Mouse (Mus musculus) cerebellum, adult 9-11 months (tissue): ENCODE data around the gene Pou2f2.
A peak's percentile ranks its signal among the peaks of the same experiment; 100 is the strongest.

Experiments used
- DNase-seq: peaks from one replicate; pipeline ENCODE4 v3.0.0; 2022

The Pou2f2 gene

GRCm38 (mm10) chr7:25141761-25142160, 37.8 kb downstream of the Pou2f2 start:
- no peak for DNase-seq

GRCm38 (mm10) chr7:25137553-25137952, 42.0 kb downstream of the Pou2f2 start:
- DNase-seq, result no peak

DNA sequence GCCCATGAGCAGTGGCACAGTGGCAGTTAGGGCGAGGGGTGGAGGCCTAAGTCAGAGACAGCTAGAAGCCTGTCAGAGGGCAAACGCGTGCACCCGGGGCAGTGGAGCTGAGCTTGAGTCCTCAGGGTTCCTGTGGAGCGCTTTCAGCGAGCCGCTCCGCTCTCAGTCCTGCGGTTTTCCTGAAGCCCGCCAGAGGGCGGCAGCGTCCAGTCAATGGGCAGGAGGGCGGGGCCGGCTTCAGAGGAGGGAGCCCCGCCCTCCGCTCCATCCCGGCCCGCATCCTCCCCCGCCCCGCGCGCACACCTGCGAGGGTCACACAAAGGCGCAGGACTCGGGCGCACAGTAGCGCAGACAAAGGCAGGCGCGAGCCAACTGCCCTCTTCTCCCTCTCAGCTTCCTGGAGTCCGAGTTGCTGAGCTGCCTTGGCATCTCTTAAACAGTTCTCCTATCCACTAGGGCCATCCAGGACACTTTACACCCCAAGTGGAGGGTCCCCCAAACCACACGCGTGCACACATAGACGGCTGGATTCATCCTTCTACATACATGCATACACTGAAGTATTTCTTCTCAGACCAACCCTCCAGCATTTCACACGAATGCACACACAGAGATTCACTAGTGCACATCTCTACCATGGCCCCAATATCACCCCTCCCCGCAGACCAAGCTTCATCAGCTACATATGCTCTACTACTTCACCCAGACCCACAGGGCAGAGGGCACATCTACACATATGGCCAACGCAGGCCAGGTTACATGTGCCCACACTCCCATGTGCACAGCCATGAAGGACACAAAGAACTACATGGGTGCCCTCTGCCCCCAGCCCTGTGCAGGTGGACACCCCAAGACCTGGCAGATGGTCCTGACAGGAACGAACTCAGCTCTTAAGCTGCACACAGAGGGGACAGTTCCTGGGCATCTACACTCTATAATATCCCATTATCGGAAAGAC, 46.2 kb downstream of the Pou2f2 start:
- DNase-seq, result peak; percentile 83

DNA sequence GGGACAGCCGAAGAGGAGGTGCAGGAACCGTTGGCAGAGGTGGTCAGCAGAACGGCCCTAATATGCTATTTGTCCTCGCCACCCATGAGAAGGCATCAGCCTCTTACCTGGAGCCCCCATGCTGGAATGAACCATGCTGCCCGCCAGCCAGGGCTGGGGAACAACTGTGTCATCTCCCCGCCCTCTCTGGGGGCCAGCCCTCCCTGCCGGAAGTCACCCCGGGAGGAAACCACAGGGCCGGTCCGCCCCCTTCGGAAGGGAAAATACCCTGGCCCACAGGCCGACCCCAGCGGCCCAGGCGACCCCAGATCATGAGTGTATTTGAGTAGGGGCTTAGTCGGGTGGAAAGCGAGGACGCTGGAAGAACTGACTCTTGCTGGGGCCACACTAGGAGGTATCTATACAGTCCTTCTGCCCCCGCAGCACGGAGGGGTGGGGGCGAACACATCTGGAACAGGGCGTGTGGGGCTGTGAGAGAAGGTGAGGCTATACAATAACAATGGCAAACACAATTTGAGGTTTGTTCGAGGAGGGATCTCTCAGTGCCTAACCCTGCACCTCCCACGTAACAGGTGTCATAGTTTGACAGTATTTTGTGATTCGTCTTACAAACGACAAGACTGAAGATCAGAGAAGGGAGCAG, 47.1 kb downstream of the Pou2f2 start:
- DNase-seq, result no peak

DNA sequence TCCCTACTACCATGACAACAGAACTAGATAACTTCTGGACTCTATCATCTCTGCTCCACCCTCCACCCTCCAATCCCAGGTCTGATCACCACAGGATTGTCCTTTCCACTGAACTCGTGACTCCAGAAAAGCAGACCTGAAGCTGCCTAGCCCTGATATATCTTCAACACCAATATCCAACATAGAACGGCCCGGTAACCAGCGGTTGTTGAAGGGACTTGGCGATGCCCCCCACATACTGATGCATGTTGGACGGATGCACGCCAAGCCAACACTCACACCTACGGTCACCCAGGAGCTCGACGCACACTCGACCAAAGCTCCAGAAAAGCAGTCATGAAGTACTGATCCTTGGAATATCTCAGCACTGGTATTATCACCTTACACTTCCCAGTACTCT, 48.3 kb downstream of the Pou2f2 start:
- no peak for DNase-seq

DNA sequence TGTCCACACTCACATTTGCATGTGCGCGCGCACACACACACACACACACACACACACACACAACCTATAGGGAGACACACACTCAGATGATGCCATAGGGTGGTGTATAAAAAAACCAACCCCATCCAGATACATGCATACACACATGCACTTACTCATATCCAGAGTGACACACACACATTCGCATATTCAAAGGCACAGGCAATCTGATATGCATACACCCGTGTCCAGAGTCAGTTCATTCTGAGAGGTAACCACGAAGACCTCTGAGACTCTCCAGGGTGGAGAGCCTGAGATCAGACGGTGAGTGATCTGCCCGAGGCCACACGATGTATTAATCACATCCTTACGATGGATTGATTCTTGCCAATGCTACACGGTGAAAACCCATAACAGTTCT, 49.0 kb downstream of the Pou2f2 start:
- no peak for DNase-seq

DNA sequence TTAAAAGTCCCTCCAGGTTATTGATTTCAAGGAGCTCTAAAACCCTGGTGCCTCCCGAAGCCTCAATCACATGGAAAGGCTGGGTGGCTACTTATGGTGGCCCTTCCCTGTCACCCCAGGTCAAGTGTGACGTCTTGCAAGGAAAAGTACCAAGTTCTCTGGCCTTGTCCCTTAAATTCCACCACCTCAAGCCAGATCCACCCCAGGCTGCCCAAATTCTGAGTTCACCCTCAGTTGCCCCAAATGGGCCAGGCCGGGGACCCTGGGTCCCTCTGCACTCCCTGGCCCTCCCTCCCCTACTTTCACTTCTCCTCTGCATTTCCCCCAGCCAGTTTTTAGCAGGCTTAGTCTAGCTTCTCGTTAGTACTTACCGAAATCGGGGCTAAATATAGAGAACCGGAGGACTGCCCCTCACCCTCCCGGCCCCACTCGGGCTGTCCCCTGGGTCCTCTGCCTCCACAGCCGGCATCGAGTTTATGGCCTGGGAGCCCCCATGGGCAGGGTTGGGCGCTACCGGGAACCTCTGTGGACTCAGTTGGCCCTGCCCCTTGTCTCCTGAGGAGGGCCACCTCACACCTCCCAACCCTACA, 50.0 kb downstream of the Pou2f2 start:
- no peak for DNase-seq

- no peak for DNase-seq
These were observed 51.6 kb downstream of the Pou2f2 start for GRCm38 (mm10) chr7:25127971-25128370.

DNA sequence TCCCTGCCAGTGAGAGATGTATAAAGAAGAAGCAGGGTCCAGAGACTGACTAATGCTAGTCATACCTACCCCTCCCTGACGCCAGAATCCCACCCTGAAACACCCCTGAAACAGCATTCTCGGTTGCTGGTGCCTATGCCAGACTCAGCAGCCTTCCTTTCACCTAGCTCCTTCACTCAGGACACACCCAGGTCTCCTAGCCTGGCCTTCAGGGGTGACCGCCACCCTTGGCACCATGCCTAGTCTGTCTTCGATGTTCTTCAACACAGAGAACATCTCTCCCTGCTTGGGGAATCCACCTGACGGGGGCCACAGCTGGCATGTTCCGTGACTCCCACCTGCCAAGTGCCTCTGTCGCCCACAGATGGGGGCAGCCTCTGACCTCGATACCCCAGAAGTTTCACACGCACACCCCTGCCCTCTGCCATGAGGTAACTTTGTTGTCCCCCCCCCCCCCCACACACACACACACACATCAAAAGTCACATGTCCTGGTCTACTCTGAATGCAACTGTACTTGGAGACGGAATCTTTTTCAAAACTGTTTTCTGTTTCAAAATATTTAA, 53.7 kb downstream of the Pou2f2 start:
- DNase-seq, result no peak

DNA sequence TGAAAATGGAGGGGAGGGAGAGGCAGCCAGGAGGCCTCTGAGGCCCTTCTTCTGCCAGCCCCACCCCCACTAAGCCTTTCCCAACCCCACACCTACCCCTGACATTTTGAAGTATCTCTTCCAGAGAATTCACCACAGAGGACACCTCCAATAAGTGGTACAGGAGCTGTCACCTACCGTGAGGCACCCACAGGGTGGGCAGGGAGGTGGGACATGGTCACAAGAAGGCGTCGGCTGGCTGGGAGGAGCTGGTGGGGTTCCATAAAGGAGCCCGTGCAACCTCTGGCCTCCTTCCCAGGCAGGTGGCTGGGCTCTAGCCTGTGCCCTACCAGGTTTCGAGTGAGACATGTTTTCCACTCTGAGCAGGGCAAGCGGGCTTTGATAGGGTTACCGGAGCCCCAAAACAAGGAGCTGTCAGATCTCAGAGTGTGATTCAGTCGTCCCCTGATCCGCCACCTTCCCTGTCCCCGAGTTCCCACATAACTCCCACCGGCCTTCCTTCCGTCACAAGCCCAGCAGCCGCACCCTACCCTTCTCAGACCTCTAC, 58.2 kb downstream of the Pou2f2 start:
- no peak for DNase-seq

GRCm38 (mm10) chr7:25120061-25120834, 59.3 kb downstream of the Pou2f2 start:
- no peak for DNase-seq

- no peak for DNase-seq
These were observed 66.4 kb downstream of the Pou2f2 start for GRCm38 (mm10) chr7:25112956-25113603.

GRCm38 (mm10) chr7:25112178-25112955, 67.2 kb downstream of the Pou2f2 start:
- DNase-seq, result peak; percentile 74

DNA sequence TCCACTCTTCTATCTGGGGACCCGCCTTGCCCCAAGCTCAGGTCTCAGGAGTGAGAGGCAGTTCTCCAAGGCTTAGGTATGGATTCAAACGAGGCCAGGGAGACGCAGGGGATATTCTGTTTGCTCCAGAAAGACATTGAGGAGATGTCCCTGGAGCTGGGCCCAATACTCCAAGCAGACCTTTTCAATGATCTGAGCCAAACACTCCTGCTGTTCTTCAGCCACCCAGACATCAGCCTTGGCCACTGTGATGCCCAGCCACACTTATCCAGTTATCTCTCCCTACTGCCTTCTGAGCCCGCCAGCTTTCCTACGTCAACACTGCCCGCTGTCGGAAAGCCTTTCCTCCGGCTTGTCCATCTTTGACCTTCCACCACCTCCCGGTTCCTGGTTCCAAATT, 69.2 kb downstream of the Pou2f2 start:
- DNase-seq, result no peak

DNA sequence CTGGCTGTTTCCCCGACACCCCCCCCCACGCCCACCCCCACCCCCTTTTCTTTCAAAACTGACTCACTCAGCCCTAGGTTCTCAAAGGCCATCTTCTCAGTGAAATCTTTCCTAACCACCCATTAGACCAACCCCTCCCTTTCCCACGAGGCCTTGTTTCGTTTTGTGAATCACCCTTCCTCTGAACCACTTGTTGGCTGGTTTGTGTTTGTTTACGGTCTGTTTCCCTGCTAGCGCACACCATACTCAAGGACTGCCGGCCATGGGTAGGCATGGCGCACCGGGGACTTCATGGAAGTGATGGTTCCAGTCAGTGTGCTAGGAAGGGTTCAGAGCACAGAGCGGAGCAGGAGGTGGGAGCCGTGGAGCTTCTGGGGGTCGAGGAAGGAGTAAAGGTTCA, 70.2 kb downstream of the Pou2f2 start:
- DNase-seq, result no peak

GRCm38 (mm10) chr7:25106790-25107502, 72.6 kb downstream of the Pou2f2 start:
- DNase-seq, result no peak

DNA sequence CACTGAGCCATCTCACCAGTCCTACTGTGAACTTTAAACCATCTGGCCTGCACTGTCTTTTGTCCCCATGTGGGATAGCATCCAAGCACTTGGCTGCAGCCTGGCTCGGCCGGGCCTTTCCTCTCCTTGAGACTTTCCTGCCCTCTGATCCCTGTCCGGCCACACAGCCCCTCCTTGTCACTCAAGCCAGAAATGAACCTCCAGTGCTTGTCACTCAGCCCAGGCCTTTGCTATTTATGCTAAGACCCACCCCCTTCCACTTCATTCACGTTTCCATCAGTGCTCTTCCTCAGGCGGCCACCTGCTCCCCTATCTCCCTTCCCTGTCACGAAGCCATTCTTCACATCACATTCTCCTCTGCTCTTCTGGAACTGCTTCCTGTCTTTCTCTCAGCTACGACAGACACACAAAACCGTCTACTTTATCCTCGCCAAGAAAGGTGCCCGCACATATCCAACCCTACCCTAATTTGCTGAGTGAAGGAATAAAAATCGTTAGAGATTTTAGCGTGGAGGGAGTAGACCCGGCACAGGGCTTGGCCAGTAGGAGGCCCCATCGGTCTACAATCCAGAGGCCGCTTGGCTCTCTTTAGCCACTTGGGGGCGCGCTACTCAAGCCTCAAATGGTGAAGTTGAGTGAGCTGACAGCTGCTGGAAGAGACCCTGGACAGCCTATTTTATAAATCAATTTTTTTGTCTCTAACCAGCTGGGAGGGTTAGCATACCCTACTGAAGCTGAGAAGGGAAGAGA, 73.9 kb downstream of the Pou2f2 start:
- DNase-seq, result peak; percentile 77

DNA sequence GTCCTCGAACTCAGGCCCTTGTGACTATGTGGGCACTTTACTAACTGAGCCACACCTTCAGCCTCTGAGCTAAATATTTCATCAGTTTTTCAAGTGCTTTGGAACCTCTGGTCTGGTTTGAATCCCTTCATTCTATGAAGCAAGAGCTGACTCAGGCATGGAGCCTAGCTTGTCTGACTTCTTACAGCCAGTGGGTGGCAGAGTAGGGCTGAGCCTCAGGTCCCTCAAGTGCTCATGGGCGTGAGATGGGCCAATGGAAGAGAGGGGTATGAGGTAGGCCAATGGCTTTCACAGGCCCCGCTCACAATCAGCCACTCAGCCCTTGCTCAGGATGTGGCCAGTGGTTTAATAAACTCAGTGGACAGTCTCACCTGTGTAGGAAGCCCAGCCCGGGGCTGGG, 79.9 kb downstream of the Pou2f2 start:
- DNase-seq, result no peak

DNA sequence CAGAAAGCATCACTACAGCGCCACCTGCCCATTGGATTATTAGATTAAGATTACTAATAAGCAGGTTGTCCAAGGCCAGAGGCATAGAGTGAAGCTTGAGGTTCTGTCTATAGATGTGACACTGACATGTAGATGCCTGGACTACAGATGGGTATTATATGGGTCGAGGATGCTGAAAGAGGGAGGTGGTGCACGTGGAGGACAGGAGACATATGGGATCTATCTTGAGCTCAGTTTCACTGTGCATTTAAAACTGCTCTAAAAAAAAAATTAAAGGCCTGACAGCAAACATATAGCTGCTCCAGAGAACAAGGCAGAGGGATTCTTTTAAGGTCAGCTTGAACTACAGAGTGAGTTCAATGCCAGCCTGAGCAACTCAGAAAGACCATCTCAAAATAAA, 81.4 kb downstream of the Pou2f2 start:
- DNase-seq, result no peak

- no peak for DNase-seq
These were observed 89.7 kb downstream of the Pou2f2 start for GRCm38 (mm10) chr7:25089875-25090274.
